Mouse (Mus musculus) spleen, adult 12 weeks (tissue): ENCODE measurements around the gene Cpne6.

Source experiments
- DNase-seq: peaks from one replicate; pipeline ENCODE4 v3.0.0; 2022; ENCODE audit warnings: low spot score

Cpne6 gene

GRCm38 (mm10) chr14:55554635-55555034, 44.4 kb downstream of the Cpne6 start:
- no peak for DNase-seq

- DNase-seq: no peak
Observed at GRCm38 (mm10) chr14:55555788-55556187, 45.5 kb downstream of the Cpne6 start.

GRCm38 (mm10) chr14:55557003-55557402, 46.8 kb downstream of the Cpne6 start:
- peak; percentile 66 for DNase-seq

- DNase-seq: no peak
Observed at GRCm38 (mm10) chr14:55557587-55557986, 47.3 kb downstream of the Cpne6 start.

- no peak for DNase-seq
Observed at GRCm38 (mm10) chr14:55558740-55559448, 48.6 kb downstream of the Cpne6 start.

GRCm38 (mm10) chr14:55559799-55560201, 49.6 kb downstream of the Cpne6 start, which contains the start of gene Dcaf11:
Dcaf11 (plus strand) TSS chr14:55560006.
- DNase-seq: peak; percentile 86

GRCm38 (mm10) chr14:55560202-55561073, 50.2 kb downstream of the Cpne6 start, which contains the start of gene A730061H03Rik:
A730061H03Rik (minus strand) TSS chr14:55560406.
- DNase-seq: peak; percentile 98

- no peak for DNase-seq
Observed at GRCm38 (mm10) chr14:55561860-55562259, 51.6 kb downstream of the Cpne6 start.

GRCm38 (mm10) chr14:55563249-55563648, 53.0 kb downstream of the Cpne6 start:
- no peak for DNase-seq

GRCm38 (mm10) chr14:55565748-55566147, 55.5 kb downstream of the Cpne6 start:
- no peak for DNase-seq
